Mouse (Mus musculus): ENCODE measurements around the gene Rnf168. TPM values are rescaled to one million over a fixed set of nuclear protein-coding genes. Genes with fewer than 3 reads are reported as not detected.

Rnf168 gene
- total and polyA plus RNA-seq, 2 experiments from 2014 or later = 26.1 to 38.6 TPM

GRCm38 (mm10) chr16:32312859-32313258 lies 35.6 kb downstream of the Rnf168 start:
- no peaks in the 10 kb centered on the region for H3K27me3 ChIP-seq (ENCODE audit: insufficient read depth, low read length)
- no peak overlapping the region for H3K27ac ChIP-seq (ENCODE audit: low read depth, low read length)
- no peak for TF ChIP-seq CTCF (IDR thresholded peaks at IDR 0.05; ENCODE audit: low read depth)
- 74% methylated on average over 4 of the region's 4 CpGs for WGBS
- no peaks in the 10 kb centered on the region for H3K36me3 ChIP-seq (ENCODE audit: insufficient read depth)
- no peak overlapping the region for H3K4me3 ChIP-seq (ENCODE audit: low read depth, low read length)
- H3K9me3 ChIP-seq (ENCODE audit: low read length) = no peaks in the 10 kb centered on the region
- no peak overlapping the region for H3K9ac ChIP-seq
- ATAC-seq = no peak
- no peak overlapping the region for H3K4me2 ChIP-seq (ENCODE audit: low read depth)
- no peaks in the 10 kb centered on the region for H3K4me1 ChIP-seq (ENCODE audit: insufficient read depth)
- DNase-seq = no peak

DNA sequence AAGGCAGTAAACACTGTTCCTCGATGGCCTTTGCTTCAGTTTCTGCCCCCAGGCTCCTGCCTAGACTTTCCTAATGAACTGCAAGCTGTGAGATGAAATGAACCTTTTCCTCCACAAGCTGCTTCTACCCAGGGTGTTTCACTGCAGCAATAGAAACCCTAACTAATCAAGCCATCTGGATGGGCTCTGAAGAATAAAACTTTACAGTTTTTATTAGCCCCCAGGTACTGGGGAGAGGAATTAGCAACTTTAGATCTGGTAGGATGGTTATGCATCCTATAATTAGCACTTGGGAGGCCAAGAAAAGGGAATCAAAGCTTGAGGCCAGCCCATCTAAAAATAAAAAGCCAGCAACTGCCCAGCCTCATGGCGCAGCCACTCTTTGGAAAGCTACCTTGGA lies 39.3 kb downstream of the Rnf168 start:
- H3K9me3 ChIP-seq (ENCODE audit: low read length) = no peaks in the 10 kb centered on the region
- no peak overlapping the region for H3K9ac ChIP-seq
- no peak overlapping the region for H3K4me2 ChIP-seq (ENCODE audit: low read depth)
- H3K4me1 ChIP-seq (ENCODE audit: insufficient read depth) = no peaks in the 10 kb centered on the region
- DNase-seq (no peak), ATAC-seq (no peak)
- H3K27me3 ChIP-seq (ENCODE audit: insufficient read depth, low read length) = no peaks in the 10 kb centered on the region
- H3K4me3 ChIP-seq (ENCODE audit: low read depth, low read length) = no peak overlapping the region
- TF ChIP-seq CTCF (IDR thresholded peaks at IDR 0.05; ENCODE audit: low read depth) = no peak
- H3K36me3 ChIP-seq (ENCODE audit: insufficient read depth) = no peaks in the 10 kb centered on the region
- WGBS = 67% methylated on average over 2 of the region's 2 CpGs
- H3K27ac ChIP-seq (ENCODE audit: low read depth, low read length) = no peak overlapping the region

DNA sequence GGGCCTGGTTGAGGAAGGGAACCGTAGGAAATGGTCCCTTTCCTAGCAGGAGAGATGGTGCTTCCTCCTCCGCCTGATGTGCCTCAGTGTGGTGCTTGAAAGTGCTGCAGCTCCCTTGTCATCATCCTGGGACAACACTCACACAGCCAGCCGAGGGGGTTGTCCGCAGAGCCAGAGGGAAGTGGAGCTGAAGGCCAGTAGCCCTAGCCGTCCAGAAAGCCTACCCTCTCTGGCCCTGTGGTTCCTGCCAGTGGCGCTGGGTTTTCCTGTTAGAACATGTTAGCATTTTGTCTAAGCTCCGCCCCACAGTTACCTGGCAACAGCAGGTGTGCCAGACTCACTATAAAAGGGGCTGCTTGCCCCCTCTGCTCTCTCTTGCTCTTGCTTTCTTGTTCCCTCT lies 46.7 kb downstream of the Rnf168 start:
- Histone ChIP-seq H3K9me3 (ENCODE audit: low read length) (no peaks in the 10 kb centered on the region), H3K36me3 (ENCODE audit: insufficient read depth) (no peaks in the 10 kb centered on the region), H3K4me1 (ENCODE audit: insufficient read depth) (no peaks in the 10 kb centered on the region), H3K27ac (ENCODE audit: low read depth, low read length) (no peak overlapping the region), H3K27me3 (ENCODE audit: insufficient read depth, low read length) (no peaks in the 10 kb centered on the region), H3K4me3 (ENCODE audit: low read depth, low read length) (no peak overlapping the region), H3K4me2 (ENCODE audit: low read depth) (no peak overlapping the region), H3K9ac (no peak overlapping the region)
- ATAC-seq (no peak), DNase-seq (no peak)
- WGBS = 38% methylated on average over 7 of the region's 7 CpGs
- no peak for TF ChIP-seq CTCF (IDR thresholded peaks at IDR 0.05; ENCODE audit: low read depth)

DNA sequence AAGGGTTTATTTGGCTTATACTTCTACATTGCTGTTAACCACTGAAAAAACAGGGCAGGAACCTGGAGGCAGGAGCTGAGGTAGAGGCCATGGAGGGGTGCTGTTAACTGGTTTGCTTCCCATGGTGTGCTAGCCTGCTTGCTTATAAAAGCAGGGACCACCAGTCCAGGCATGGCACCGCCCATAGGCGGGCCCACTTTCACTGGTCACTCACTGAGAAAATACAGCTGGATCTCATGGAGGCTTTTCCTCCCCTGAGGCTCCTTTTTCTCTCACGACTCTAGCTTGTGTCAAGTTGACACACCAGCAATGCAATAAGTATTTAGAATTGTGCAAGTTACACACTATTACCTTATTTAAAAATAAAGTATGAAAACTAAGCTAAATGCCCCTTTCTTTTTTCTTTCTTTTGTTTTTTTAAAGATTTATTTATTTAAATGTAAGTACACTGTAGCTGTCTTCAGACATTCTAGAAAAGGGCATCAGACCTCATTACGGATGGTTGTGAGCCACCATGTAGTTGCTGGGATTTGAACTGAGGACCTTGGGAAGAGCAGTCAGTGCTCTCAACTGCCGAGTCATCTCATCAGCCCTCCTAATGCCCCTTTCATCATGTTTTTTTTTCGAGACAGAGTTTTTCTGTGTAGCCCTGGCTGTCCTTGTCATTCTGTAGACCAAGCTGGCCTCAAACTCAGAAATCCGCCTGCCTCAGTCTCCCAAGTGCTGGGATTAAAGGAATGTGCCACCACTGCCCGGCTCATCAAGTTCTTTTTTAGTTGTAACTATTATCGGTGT lies 53.8 kb downstream of the Rnf168 start:
- H3K36me3 ChIP-seq (ENCODE audit: insufficient read depth) = no peaks in the 10 kb centered on the region
- H3K27me3 ChIP-seq (ENCODE audit: insufficient read depth, low read length) = no peaks in the 10 kb centered on the region
- no peak for TF ChIP-seq CTCF (IDR thresholded peaks at IDR 0.05; ENCODE audit: low read depth)

DNA sequence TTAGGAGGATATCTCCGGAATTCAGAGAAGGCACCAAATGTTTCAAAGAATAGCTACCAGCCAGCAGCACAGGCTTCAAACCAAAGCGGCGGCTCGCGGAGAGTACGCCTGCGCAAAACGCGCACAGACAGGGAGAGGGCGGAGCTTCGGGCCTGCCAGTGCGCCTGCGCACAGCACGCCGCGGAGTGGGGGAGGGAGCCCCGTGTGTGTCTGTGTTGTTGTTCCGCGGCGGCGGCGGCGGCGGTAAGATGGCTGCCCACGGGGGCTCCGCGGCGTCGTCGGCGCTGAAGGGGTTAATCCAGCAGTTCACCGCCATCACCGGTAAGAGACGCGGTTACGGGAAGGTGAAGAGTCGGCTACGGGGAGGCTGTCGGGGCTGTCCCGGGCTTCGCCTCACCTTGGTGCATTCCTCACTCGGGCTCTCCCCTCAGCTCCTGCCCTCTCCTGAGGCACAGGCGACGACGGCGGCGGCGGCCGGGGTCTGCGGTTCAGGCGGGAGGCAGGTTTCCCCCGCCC lies 54.8 kb downstream of the Rnf168 start, which contains the start of gene Ubxn7:
TSS of gene Ubxn7 (plus strand) at position 218 of the 516 bp plus-strand sequence.
- H3K4me2 ChIP-seq (ENCODE audit: low read depth) = peak within 1 kb of the TSS; percentile 63
- no peaks in the 10 kb centered on the region for H3K4me1 ChIP-seq (ENCODE audit: insufficient read depth)
- peak within 1 kb of the TSS; percentile 93 for H3K27ac ChIP-seq (ENCODE audit: low read depth, low read length)
- peak within 1 kb of the TSS; percentile 89 for H3K9ac ChIP-seq
- H3K4me3 ChIP-seq (ENCODE audit: low read depth, low read length) = peak within 1 kb of the TSS; percentile 90
- H3K27me3 ChIP-seq (ENCODE audit: insufficient read depth, low read length) = no peaks in the 10 kb centered on the region
- TF ChIP-seq CTCF (IDR thresholded peaks at IDR 0.05; ENCODE audit: low read depth) = no peak
- DNase-seq (peak; percentile 99), ATAC-seq (peak; percentile 99)
- WGBS = 0% methylated on average over 38 of the region's 52 CpGs
- H3K9me3 ChIP-seq (ENCODE audit: low read length) = no peaks in the 10 kb centered on the region
- no peaks in the 10 kb centered on the region for H3K36me3 ChIP-seq (ENCODE audit: insufficient read depth)

More for the DNA sequence above, 53.8 kb downstream of the Rnf168 start:
- no peaks in the 10 kb centered on the region for H3K9me3 ChIP-seq (ENCODE audit: low read length)
- H3K4me3 ChIP-seq (ENCODE audit: low read depth, low read length) = peak overlapping the region; percentile 90; the same call in 1 of the 2 replicates
- H3K9ac ChIP-seq = 0 out of 2 replicates have a peak overlapping the region, but pooled peaks have one; percentile 1
- H3K4me2 ChIP-seq (ENCODE audit: low read depth) = peak overlapping the region; percentile 63
- H3K4me1 ChIP-seq (ENCODE audit: insufficient read depth) = no peaks in the 10 kb centered on the region
- DNase-seq (no peak), ATAC-seq (no peak)
- 47% methylated on average over 9 of the region's 9 CpGs for WGBS
- no peak overlapping the region for H3K27ac ChIP-seq (ENCODE audit: low read depth, low read length)

DNA sequence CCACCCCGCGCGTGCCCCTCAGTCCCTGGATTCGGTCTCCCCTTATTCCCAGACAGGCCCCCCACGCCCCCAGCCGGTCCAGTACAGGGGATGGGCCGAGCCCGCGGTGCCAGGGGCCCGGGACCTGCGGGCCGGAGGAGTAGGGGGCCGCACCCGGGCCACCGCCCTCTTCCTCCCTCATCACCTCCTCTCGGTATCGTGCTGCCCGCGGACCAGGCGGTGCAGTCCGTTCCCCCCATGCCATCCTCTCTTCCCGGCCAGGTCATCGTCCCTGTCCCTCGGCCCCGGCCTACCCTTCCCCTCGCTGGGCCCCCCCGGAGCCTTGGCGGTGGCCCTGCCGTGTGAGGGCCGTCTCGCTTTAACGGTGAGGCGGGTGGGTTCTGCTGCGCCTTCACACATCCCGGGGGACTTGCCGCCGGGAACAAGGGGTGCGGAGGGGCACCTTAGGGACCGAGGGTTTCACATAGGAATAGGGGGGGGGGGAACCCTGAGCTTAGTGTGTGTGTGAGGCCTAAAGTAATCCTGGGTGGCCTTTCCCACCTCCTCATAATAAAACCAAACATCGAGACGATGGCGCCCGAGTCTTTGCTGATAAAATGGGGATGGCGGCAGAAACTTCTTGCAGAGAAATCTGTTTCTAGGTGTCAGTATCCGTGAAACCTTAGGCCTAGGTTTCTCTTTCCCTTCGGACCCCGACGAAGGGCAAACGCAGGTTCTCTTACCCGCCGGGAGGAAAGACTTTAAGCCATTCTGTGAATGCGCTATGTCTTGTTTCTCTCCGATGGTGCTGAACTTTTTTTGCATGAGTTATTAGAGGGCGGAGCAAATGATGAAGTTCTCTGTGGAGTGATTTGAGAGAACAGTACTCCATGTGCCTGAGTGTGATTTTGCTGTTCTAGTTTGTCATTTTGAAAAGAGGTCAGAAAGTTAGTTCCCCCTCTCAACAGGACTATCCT lies 55.6 kb downstream of the Rnf168 start:
- H3K27me3 ChIP-seq (ENCODE audit: insufficient read depth, low read length) = no peaks in the 10 kb centered on the region
- H3K9me3 ChIP-seq (ENCODE audit: low read length) = no peaks in the 10 kb centered on the region
- H3K27ac ChIP-seq (ENCODE audit: low read depth, low read length) = peak overlapping the region; percentile 93
- WGBS = 2% methylated on average over 52 of the region's 54 CpGs
- H3K4me3 ChIP-seq (ENCODE audit: low read depth, low read length) = peak overlapping the region; percentile 90
- peak; percentile 39 for ATAC-seq
- DNase-seq = peak; percentile 53
- TF ChIP-seq CTCF (IDR thresholded peaks at IDR 0.05; ENCODE audit: low read depth) = no peak
- peak overlapping the region; percentile 89 for H3K9ac ChIP-seq
- H3K4me1 ChIP-seq (ENCODE audit: insufficient read depth) = no peaks in the 10 kb centered on the region
- H3K4me2 ChIP-seq (ENCODE audit: low read depth) = peak overlapping the region; percentile 63
- H3K36me3 ChIP-seq (ENCODE audit: insufficient read depth) = no peaks in the 10 kb centered on the region

All from forebrain, postnatal 0 days (tissue).